In genomic region chr4:85939460-85939859, GRCm38 (mm10) we compare ENCODE assay signal across 17 mouse cellular contexts.
"Had no signal": no experiment of that assay in that cellular context is flagged by ENCODE, and none has a peak within 500 bp of the region (broad histone marks: within the 10 kb centered on the region; RNA-seq: fewer than 3 reads in every experiment).

No protein-coding gene starts in this region.

- H3K4me3 ChIP-seq: layer of hippocampus, adult 2 months; limb, embryonic 10.5 days; limb, embryonic 13.5 days; liver, embryonic 12.5 days; liver, embryonic 15.5 days; midbrain, embryonic 13.5 days had no signal

- DNase-seq: kidney, postnatal 10 days; layer of hippocampus, adult 9-11 months; liver; lung, postnatal 10 days; thymus, adult 18-20 months; thymus, postnatal 4 days had no signal

- H3K27me3 ChIP-seq: limb, embryonic 13.5 days; liver, embryonic 12.5 days; liver, embryonic 15.5 days; midbrain, embryonic 13.5 days had no signal

- H3K27ac ChIP-seq: hindbrain, embryonic 14.5 days; hindbrain, postnatal 0 days; layer of hippocampus, adult 2 months; limb, embryonic 10.5 days; limb, embryonic 13.5 days; liver, embryonic 12.5 days; liver, embryonic 15.5 days; macrophage; midbrain, embryonic 13.5 days had no signal

- H3K4me1 ChIP-seq: liver, embryonic 12.5 days; liver, embryonic 15.5 days; midbrain, embryonic 13.5 days had no signal

- H3K9ac ChIP-seq: hindbrain, embryonic 14.5 days; limb, embryonic 13.5 days; liver, embryonic 12.5 days; liver, embryonic 15.5 days; midbrain, embryonic 13.5 days had no signal

- H3K9me3 ChIP-seq: limb, embryonic 10.5 days; limb, embryonic 13.5 days; liver, embryonic 12.5 days; liver, embryonic 15.5 days; midbrain, embryonic 13.5 days had no signal

- ATAC-seq: hindbrain, postnatal 0 days; inflammation-experienced regulatory T-cells, adult 6 months; intestine, embryonic 16.5 days; liver, embryonic 12.5 days; midbrain, embryonic 13.5 days had no signal

- H3K36me3 ChIP-seq: limb, embryonic 10.5 days; limb, embryonic 13.5 days; liver, embryonic 12.5 days; liver, embryonic 15.5 days; midbrain, embryonic 13.5 days had no signal

- H3K4me2 ChIP-seq: hindbrain, embryonic 14.5 days; limb, embryonic 13.5 days; liver, embryonic 12.5 days; liver, embryonic 15.5 days; midbrain, embryonic 13.5 days had no signal
